Mouse (Mus musculus): ENCODE data around the gene Trim2. TPM values are rescaled to one million over a fixed set of nuclear protein-coding genes. Genes with fewer than 3 reads are reported as not detected.
A peak's percentile ranks its signal among the peaks of the same experiment; 100 is the strongest.

The Trim2 gene
- polyA plus RNA-seq, 1 experiment from 2014 or later, result 126 TPM

DNA sequence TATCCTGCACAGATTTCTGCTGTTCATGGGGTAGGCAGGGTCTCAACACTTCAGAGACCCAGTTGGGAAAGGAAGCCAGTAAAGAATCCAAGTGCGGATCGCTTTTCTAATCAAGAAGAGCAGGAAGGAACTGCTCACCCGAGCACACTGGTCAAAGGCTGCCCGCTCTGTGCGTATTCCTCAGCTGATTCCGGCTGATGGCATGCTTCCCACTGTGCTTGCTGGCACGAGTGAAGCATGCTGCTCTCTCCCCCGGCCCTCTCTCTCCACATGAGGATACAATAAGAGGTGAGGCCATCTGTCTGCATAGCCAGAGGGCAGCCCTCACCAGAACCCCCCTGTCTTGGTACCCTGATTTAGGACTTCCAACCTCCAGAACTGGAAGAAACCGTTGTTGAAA is 91.4 kb downstream of the Trim2 start:
- peak overlapping the region; percentile 62 for H3K9ac ChIP-seq
- 26% methylated on average over 9 of the region's 9 CpGs for WGBS
- 0 out of 2 replicates have a peak, but pooled peaks have one; percentile 47 for ATAC-seq (ENCODE audit: low read depth)

DNA sequence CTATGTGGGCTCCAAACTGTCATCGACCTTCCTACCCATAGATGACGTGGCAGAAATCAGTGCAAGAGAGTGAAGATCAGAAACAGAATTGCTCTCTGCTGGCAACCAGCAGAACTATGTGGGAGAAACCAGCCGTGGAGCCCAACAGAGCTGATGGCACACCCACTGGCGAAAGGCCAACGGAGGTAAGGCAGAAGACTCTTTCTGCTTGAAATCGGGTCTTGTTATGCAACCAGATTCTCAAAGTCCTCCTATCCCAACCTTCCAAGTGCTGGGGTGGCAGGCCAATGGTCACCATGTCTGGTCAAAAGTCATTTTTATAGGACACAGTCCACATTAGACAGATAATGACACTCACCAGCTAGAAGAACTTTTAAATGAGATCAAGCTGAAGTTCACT is 92.2 kb downstream of the Trim2 start:
- Histone ChIP-seq H3K4me3 (no peak overlapping the region), H3K27ac (replicated peaks) (peak overlapping the region; percentile 61), H3K4me1 (replicated peaks) (peaks cover 97% of the 10 kb centered on the region), H3K9me3 (no peaks in the 10 kb centered on the region), H3K27me3 (no peaks in the 10 kb centered on the region), H3K36me3 (peaks cover 7% of the 10 kb centered on the region), H3K9ac (0 out of 2 replicates have a peak overlapping the region, but pooled peaks have one; percentile 62), H3K4me2 (peak overlapping the region; percentile 69)
- 84% methylated on average over 6 of the region's 6 CpGs for WGBS
- no peak for ATAC-seq (ENCODE audit: low read depth)

More for the DNA sequence above, 91.4 kb downstream of the Trim2 start:
- Histone ChIP-seq H3K4me3 (peak overlapping the region; percentile 23), H3K9me3 (no peaks in the 10 kb centered on the region), H3K4me1 (replicated peaks) (peaks cover 97% of the 10 kb centered on the region), H3K36me3 (no peaks in the 10 kb centered on the region), H3K27ac (replicated peaks) (peak overlapping the region; percentile 61), H3K27me3 (no peaks in the 10 kb centered on the region), H3K4me2 (peak overlapping the region; percentile 69)

DNA sequence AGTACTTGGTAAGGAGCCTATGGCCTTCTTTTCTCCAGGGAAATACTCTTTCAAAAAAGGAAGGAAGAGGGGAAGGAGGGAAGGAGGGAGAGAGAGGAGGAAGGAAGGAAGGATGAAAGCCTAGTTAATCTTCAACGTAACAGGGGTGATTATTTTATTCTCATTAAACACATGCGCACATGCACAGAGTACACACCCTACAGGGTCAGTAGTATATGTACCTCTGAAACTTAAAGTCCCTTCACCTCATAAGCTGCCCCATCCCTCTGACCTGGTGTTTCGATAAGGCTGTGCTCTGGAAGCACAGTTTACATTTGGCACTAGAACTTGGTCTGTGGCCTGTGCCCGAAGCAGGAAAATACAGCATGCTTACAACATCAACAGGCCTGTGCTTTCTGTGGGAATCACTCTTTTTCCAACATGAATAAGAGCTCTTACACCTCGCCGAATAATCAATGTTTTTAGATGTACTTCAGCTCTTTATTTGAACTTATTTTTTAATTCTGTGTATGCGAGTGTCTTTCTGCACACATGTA is 95.3 kb downstream of the Trim2 start:
- Histone ChIP-seq H3K27ac (replicated peaks) (peak overlapping the region; percentile 61; the same call in 1 of the 2 replicates), H3K9me3 (no peaks in the 10 kb centered on the region), H3K4me3 (no peak overlapping the region), H3K4me1 (replicated peaks) (peaks cover 85% of the 10 kb centered on the region), H3K4me2 (peak overlapping the region; percentile 8; the same call in 1 of the 2 replicates), H3K9ac (no peak overlapping the region), H3K27me3 (no peaks in the 10 kb centered on the region), H3K36me3 (peaks cover 36% of the 10 kb centered on the region)
- WGBS, result 70% methylated on average over 7 of the region's 7 CpGs
- ATAC-seq (ENCODE audit: low read depth), result no peak

DNA sequence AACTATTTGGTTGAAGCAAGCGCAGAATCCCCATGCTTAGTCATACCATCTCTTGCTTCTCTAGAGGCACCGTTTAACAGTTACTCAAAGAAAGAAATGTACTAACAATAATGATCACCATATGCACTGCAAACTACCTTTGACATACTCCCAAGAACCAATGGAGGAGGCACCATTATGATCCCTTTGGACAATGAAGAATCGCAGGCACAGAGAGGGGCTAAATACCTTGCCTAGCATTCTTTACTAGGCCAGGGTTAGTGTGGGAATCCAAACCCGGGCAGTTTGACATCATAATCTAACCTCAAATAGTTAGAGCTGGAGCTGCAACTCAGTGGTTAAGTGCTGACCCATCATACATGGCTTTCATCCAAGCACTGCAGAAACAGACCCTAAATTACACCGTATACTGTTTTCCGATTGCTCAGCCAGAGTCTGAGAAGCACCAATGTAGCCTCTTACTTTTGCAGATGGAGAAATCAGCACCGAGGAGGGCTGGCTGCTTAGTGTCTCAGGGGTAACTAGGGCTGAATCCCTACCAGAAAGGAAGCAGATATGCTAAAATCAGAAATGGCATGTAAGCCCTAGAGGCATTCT is 97.7 kb downstream of the Trim2 start:
- Histone ChIP-seq H3K9ac (no peak overlapping the region), H3K4me2 (no peak overlapping the region), H3K9me3 (no peaks in the 10 kb centered on the region), H3K27ac (replicated peaks) (no peak overlapping the region), H3K4me3 (no peak overlapping the region), H3K27me3 (no peaks in the 10 kb centered on the region), H3K36me3 (peaks cover 55% of the 10 kb centered on the region), H3K4me1 (replicated peaks) (peaks cover 61% of the 10 kb centered on the region)
- no peak for ATAC-seq (ENCODE audit: low read depth)
- 82% methylated on average over 7 of the region's 7 CpGs for WGBS

DNA sequence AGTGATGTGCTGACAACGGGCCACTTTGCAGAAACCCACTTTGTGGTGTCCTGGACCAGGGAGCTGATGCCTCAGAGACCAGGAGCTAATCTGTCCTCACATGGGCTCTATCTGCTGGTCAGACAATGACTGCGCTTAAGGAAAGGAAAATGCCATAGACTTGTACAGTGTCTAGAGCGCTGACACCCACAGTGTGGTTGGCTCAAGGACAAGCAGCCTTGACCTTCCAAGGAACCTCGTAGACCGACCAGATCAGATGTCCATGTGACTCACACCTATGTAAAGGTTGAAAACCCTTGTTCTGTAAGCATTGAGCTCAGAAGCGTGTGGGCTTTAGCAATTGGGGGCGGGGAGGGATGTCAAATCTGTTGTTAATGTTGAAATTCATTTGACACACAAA is 98.2 kb downstream of the Trim2 start:
- Histone ChIP-seq H3K27me3 (no peaks in the 10 kb centered on the region), H3K4me2 (no peak overlapping the region), H3K9me3 (no peaks in the 10 kb centered on the region), H3K36me3 (peaks cover 55% of the 10 kb centered on the region), H3K27ac (replicated peaks) (no peak overlapping the region), H3K9ac (no peak overlapping the region), H3K4me1 (replicated peaks) (peaks cover 57% of the 10 kb centered on the region), H3K4me3 (no peak overlapping the region)
- 93% methylated on average over 7 of the region's 7 CpGs for WGBS
- no peak for ATAC-seq (ENCODE audit: low read depth)

DNA sequence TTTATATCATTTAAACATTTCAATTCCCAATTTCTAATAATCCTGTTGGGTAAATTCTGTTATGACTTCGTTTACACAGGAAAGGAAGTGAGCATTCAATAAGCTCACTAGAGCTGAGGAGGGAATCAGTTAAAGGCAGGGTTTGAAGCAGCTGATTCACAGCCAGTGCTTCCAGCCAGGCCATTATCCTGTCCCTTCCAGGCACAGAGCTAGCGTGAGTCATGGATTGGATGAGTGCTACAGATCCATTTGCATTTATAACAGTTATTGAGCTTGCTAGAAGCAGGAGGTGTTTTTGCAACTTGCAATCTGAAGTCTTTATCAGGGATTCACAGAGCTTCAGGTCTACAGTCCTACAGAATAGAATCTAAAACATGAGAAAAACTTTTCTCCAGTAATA is 99.3 kb downstream of the Trim2 start:
- Histone ChIP-seq H3K27ac (replicated peaks) (no peak overlapping the region), H3K4me1 (replicated peaks) (peaks cover 46% of the 10 kb centered on the region), H3K36me3 (peaks cover 56% of the 10 kb centered on the region), H3K27me3 (no peaks in the 10 kb centered on the region), H3K9ac (no peak overlapping the region), H3K4me2 (no peak overlapping the region), H3K4me3 (no peak overlapping the region), H3K9me3 (no peaks in the 10 kb centered on the region)
- 49% methylated on average over 2 of the region's 2 CpGs for WGBS
- ATAC-seq (ENCODE audit: low read depth), result no peak

DNA sequence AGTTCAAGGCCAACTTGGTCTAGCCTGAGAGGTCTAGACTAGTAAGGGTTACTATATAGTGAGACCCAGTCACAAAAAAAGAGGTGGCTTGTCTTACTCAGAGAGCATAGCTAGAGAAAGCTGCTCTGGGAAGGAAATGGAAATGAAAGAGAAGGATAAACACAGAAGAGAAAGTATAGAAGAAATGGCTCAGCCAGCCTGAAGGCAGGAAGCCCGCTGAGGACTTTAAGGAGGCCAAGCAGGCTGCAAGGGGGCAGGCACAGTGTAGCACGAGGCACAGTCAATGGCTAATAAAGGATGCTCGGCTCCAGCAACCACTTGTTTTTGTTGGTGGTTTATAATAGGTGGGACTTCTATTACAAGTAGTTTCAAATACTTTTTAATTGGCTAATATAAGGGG is 100.6 kb downstream of the Trim2 start:
- no peaks in the 10 kb centered on the region for H3K9me3 ChIP-seq
- no peaks in the 10 kb centered on the region for H3K27me3 ChIP-seq
- peaks cover 46% of the 10 kb centered on the region for H3K4me1 ChIP-seq (replicated peaks)
- peaks cover 63% of the 10 kb centered on the region for H3K36me3 ChIP-seq
- H3K4me3 ChIP-seq, result no peak overlapping the region
- H3K27ac ChIP-seq (replicated peaks), result no peak overlapping the region
- no peak overlapping the region for H3K4me2 ChIP-seq
- no peak overlapping the region for H3K9ac ChIP-seq
- 73% methylated on average over 3 of the region's 3 CpGs for WGBS
- no peak for ATAC-seq (ENCODE audit: low read depth)

DNA sequence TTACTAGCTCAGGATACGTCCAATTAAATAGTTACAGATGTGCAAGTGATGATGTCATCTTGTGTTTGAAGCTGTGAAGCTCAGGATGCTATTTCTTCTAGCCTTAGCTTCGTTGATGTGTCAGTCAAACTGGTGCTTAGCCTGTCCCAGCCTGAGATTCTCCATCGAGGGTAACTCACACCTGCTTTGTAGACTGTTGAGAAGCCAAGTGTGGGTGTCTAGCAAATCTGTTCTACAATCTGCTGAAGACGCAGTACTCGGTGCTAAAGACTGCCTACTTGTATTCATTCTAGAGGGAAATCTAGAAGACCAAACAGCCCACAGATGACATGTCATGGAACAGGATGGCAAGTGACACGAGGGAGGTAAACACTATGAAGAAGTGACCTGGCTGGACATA is 101.0 kb downstream of the Trim2 start:
- WGBS, result 94% methylated on average over 6 of the region's 6 CpGs
- Histone ChIP-seq H3K9me3 (no peaks in the 10 kb centered on the region), H3K27me3 (no peaks in the 10 kb centered on the region), H3K27ac (replicated peaks) (no peak overlapping the region), H3K4me3 (no peak overlapping the region), H3K9ac (no peak overlapping the region), H3K4me1 (replicated peaks) (peaks cover 46% of the 10 kb centered on the region), H3K4me2 (no peak overlapping the region), H3K36me3 (peaks cover 63% of the 10 kb centered on the region)
- no peak for ATAC-seq (ENCODE audit: low read depth)

DNA sequence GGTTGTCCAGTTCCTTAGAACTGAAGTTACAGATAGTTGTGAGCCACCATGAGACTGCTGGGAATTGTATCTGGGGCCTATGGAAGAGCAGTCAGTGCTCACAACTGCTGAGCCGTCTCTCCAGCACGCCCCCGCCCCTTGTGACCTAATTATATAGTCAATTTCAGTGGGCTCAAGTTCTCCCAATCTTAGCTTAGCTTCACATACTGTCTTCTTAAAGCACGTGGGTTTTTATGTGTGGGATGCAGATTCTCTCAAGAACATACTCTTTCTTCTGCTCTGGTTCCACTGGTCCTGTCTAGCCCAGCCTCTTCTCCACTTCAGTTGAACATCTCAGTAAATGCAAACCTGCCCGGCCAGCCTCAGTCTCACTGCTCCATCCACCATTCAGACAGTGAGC is 102.0 kb downstream of the Trim2 start:
- Histone ChIP-seq H3K36me3 (peaks cover 58% of the 10 kb centered on the region), H3K4me2 (no peak overlapping the region), H3K9me3 (no peaks in the 10 kb centered on the region), H3K9ac (no peak overlapping the region), H3K4me3 (no peak overlapping the region), H3K27ac (replicated peaks) (no peak overlapping the region), H3K27me3 (no peaks in the 10 kb centered on the region), H3K4me1 (replicated peaks) (peaks cover 41% of the 10 kb centered on the region)
- 82% methylated on average over 5 of the region's 5 CpGs for WGBS
- ATAC-seq (ENCODE audit: low read depth), result no peak

DNA sequence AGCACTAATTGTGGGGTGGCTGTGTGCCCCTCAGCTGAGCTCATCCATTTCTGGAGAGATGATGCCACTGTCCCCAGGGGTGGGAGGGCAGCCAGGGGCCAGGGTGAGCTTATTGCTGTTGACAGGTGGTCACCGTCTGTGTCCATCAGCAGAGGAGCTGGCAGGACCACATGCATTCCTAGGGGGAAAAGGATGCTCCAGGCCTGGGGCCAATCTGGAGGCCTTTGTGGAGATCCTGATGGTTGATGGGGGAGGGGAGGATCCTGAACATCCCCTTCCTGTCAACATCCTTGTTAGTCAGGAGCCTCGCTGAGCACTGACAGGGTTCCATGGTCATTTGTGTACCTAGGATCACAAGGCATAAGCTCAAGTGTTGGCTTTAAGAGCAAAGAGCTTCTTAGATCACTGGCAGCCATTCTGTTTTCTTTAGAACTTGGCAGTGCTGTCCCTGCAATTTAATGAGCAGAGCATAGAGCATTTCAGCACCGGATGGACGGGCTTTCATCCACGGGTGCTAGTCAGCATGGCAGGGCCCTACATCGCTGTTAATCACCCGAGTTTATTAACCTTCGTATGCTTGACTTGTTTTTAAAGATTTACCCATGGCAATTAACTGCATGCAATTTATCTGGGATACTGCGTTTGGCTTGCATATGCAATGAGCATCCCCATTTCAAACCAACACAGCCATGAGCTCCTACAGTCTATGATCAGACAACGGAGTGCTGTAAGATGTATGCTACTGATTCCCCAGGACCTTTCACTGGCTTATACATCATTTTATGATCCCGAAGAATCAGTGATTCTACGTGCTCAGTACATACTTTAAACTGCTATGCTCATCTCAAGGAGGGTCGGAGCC is 105.9 kb downstream of the Trim2 start:
- 35% methylated on average over 13 of the region's 13 CpGs for WGBS
- peak overlapping the region; percentile 80 for H3K27ac ChIP-seq (replicated peaks)
- no peaks in the 10 kb centered on the region for H3K9me3 ChIP-seq
- H3K4me3 ChIP-seq, result no peak overlapping the region
- no peaks in the 10 kb centered on the region for H3K27me3 ChIP-seq
- H3K36me3 ChIP-seq, result peaks cover 44% of the 10 kb centered on the region
- no peak overlapping the region for H3K9ac ChIP-seq
- ATAC-seq (ENCODE audit: low read depth), result peak; percentile 90
- H3K4me1 ChIP-seq (replicated peaks), result peaks cover 21% of the 10 kb centered on the region
- H3K4me2 ChIP-seq, result no peak overlapping the region

DNA sequence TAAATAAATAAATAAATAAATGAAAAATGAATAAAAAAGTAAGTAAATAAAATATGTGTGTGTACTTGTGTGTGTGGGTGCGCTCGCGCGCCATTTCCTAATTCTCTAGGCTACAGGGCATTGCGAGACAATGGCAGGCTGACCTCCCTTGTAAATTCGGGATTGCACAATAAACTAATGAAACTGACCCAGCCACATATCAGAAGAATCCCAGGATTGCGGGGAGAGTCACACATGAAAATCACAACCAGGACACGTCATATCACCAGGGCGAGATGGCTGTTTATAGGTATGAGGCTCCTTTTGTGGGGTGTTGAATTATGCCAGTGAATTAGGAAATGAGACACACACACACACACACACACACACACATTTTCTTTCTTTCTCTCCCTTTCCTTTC is 107.2 kb downstream of the Trim2 start:
- Histone ChIP-seq H3K36me3 (peaks cover 35% of the 10 kb centered on the region), H3K4me2 (no peak overlapping the region), H3K27ac (replicated peaks) (no peak overlapping the region; the same call in 1 of the 2 replicates), H3K9me3 (no peaks in the 10 kb centered on the region), H3K27me3 (no peaks in the 10 kb centered on the region), H3K9ac (no peak overlapping the region), H3K4me1 (replicated peaks) (peaks cover 21% of the 10 kb centered on the region), H3K4me3 (no peak overlapping the region)
- WGBS, result 91% methylated on average over 9 of the region's 9 CpGs
- ATAC-seq (ENCODE audit: low read depth), result no peak

DNA sequence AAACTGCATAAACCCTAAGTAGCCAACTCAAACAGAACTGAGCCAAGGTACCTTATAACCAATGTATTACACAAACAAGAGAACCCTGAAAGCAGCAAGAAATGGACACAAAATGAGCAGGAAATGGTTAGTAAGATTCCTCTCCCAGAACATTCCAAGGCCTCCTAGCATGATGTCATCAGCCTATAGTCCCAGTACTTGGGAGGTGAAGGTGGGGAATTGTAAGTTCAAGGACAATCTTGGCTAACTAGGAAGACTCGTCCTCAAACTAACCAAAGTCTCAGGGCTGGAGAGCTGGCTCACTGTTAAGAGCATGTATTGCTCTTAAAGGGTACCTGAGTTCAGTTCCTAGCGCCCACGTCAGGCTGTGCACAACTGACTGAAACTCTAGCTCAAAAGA is 108.4 kb downstream of the Trim2 start:
- H3K36me3 ChIP-seq, result peaks cover 46% of the 10 kb centered on the region
- no peak overlapping the region for H3K4me2 ChIP-seq
- peaks cover 21% of the 10 kb centered on the region for H3K4me1 ChIP-seq (replicated peaks)
- ATAC-seq (ENCODE audit: low read depth), result no peak
- no peaks in the 10 kb centered on the region for H3K27me3 ChIP-seq
- H3K9ac ChIP-seq, result no peak overlapping the region
- WGBS, result 97% methylated on average over 3 of the region's 3 CpGs
- H3K27ac ChIP-seq (replicated peaks), result no peak overlapping the region
- no peaks in the 10 kb centered on the region for H3K9me3 ChIP-seq
- no peak overlapping the region for H3K4me3 ChIP-seq
